Mouse (Mus musculus) lung, postnatal 0 days (tissue): ENCODE measurements around the gene Nckap5.

Experiments
- CTCF ChIP-seq: IDR thresholded peaks from 2 replicates; pipeline ENCODE4 v1.5.1; 2016; ENCODE audit warnings: antibody characterized with exemption, mild to moderate bottlenecking
- EP300 ChIP-seq: IDR thresholded peaks from 2 replicates; pipeline ENCODE4 v1.6.1; 2016; ENCODE audit warnings: antibody characterized with exemption, mild to moderate bottlenecking, control low read depth

GRCm38 (mm10) chr1:126135717-126136116 lies 694.9 kb downstream of the Nckap5 start:
- TF ChIP-seq CTCF (no peak), EP300 (no peak)
